Mouse (Mus musculus) layer of hippocampus, adult 8-10 months (tissue): ENCODE results near the gene Sumf2. TPM values are rescaled to one million over a fixed set of nuclear protein-coding genes. Genes with fewer than 3 reads are reported as not detected.
"Not testable (repeated sequence)": the region's sequence is repeated elsewhere in the genome, so short reads cannot be mapped to it uniquely, and the experiment has no call there.

Experiments
- DNase-seq, 2 experiments: peaks; one replicate each; pipeline ENCODE4 v3.0.0; 2022; ENCODE audit warnings: low spot score in 2 of 2
- total RNA-seq, 4 experiments: library from RNA; stranded (reverse); gene quantifications; 2 replicates each; pipeline ENCODE4 v1.2.4; 2022

Gene Sumf2
- 10 to 100 TPM; 20.2 to 26.5 (median 22.7) TPM for total RNA-seq

DNA sequence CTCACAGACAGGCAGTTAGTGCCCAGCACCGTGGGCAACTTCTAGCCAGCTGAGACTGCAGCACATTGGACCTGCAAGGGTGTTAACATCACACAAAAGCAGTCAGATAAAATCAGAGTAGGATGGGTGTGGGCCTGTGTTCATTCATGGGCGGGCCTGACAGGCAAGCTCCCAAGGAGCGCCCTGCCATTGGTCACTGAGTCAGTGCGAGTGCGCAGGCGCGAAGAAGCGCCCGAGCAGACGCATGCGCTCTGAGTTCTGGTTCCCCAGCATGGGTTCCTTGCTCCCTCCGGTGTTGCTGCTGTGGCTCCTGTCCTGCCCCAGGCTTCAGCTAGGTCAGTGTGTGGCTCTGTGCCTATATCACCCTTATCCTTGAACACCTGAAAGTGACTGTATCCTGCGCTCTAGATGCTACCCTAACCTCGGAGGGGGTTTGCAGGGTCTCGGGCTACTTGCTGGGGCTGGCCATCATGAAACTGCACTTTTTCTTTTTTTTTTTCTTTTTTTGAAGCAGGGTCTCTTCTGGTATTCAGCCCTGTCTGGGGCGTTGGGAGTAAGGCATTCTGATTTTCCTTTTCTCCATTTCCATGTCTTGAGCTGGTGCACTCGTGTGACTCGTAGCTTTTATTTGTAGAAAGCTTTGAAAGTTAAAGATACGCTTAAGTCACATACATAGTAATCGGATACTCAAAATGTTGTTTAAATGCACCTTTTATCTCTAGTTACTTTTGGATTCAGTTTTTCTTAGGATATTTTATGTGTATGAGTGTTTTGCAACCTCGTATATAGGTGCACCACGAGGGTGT lies at the start of gene Sumf2:
Gene Sumf2, plus strand, starts transcription at position 235 of the 806 bp plus-strand sequence.
- DNase-seq: peak; percentile 90 to 96

DNA sequence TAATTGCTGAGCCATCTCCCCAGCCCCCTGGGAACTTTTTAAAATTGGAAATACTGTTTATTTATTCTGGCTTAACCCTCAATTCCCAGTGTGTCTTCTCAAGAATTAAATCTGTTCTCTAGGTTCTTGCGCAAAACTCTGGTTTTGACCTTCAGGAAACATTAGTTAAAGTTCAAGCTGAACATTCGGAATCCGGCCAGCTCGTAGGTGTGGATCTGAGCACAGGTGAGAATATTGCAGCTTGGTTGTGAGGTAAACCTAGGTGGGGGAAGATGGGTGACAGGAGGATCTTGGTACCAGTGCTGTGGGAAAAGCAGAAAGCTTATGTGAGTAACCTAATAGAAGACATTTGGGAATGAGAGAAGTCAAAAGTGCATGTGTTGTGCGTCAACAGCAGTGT lies 1.9 kb upstream of the Sumf2 start:
- no peak for DNase-seq

DNA sequence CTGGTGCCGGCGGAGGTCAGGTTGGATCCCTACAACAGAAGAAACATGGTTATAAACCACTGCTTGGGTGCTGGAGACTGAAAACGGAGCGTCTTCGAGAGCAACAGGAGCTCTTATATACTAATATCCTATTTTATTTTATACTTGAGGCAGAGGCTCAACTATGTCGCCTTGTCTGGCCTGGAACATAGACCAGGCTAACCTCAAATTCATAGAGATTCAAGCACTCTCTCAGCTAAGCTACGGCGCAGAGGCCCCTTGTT lies 703 bp downstream of the Sumf2 start:
- no peak for DNase-seq

DNA sequence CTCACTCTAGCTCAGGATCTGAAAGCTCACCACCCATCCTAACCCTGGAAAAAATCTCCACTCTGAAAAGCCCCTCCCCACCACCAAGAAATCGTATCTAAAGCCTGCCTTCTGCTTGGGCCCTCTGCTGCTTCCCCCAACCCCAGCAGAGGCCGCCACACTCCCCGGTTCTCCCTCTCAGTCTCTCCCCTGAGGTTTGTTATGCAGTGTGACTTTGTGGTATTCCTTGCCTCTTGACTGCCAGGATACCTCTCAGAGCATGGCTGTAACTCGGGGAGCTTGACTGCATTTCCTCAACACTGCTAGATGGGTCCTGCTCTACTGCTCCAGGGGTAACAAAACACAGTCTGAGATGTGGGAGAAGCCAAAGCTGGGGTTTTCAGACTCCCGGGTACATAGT lies 8.4 kb downstream of the Sumf2 start:
- no peak for DNase-seq

- DNase-seq: no peak
Measured at GRCm38 (mm10) chr5:129856414-129856813, 9.6 kb downstream of the Sumf2 start.

GRCm38 (mm10) chr5:129862325-129862724 lies 15.5 kb downstream of the Sumf2 start:
- no peak for DNase-seq

DNA sequence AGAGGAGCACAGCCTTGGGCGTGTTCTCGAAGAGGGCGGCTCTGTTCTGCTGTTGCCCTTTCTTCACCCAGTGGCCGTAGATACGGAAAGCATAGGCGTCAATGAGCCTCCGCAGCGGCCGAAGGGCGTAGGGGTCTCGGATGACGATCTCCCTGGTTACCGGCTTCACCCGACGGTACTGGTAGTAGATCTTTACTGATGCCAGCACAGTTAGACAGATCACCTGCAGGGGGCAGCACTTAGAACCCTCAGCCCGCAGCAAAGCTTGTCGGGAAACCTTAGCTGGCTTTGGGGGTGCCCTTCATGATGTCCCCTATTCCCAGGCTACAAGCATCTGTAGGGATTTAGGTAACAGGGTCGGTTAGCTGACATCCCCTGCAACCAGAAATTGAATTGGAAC lies 17.7 kb downstream of the Sumf2 start:
- DNase-seq: peak; percentile 30 to 50

GRCm38 (mm10) chr5:129865841-129866240 lies 19.1 kb downstream of the Sumf2 start:
- no peak for DNase-seq

DNA sequence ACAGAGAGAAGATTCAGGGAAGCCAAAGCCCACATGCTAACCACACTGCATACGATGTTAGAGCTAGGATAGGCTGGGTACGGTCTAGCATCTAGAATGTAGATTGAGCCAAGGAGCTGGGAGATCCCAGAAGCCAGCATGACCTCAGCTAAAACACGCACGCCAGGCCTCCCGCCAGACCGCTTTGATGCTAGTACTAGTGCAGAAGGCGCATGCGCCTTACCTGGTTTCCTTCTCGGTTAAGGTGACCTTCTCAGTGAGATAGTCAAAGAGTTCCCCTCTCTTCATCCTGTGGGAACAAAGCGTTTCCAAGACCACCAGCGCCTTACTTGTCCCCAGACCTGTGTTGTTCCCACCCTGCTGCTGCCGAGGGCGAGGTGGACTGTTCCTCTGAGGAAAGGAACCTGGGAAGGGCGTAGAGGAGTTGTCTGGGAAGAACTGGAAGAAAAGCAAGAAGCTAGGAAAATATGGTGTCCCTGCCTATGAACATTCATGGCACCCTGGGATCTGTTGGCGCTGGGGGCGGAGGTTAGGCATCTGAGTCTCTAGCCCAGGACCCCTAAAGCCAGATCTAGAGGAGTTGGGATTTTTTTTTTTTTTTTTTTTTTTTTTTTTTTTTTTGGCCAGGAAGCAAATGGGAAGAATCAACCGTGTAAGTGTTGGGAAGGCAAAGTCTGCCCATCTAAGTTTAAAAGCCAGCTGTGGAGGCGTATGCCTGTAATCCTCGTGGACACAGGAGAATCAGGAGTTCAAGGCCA lies 22.6 kb downstream of the Sumf2 start:
- DNase-seq: no peak

GRCm38 (mm10) chr5:129871238-129871637 lies 24.5 kb downstream of the Sumf2 start:
- DNase-seq: no peak

DNA sequence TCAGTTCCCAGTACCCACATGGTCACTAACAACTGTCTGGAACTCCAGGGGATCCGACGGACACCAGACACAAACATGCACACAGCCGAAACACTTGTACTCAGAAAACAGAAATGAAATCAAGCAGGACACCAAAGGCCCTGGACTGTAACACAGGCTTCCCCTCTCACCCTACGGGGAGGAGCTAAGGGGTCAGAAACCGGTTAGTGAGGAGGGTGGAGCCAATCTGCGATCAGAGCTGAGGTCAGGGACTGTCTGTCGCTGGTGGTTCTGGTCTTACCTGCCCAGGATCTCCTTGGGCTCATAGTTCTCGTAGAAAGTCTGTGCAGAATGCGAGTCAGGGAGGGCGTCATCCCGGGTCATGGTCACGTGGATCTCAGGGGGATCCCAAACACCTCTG lies 27.2 kb downstream of the Sumf2 start:
- DNase-seq: no peak

- no peak for DNase-seq
Measured at GRCm38 (mm10) chr5:129875098-129875497, 28.3 kb downstream of the Sumf2 start.

GRCm38 (mm10) chr5:129877731-129878455 lies 31.1 kb downstream of the Sumf2 start:
- DNase-seq: peak; percentile 35 to 49

DNA sequence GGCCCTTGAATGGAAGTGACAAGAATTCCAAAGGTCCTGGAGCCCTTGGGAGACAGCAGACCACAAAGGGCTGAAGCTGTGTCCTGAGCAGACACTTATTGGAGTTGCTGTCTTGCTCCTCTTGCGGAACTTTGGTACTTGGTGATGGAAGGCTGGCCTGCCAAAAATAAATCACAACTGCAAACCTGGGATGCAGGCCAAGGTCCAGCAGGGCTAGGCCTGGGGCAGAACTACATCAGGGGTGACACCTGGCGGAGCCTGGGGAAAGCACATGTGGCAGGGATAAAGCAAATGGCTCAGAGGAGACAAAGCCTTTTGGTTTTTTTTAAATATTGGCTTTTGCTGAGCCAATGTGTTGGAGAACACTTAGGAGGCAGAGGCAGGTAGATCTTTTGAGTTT lies 32.2 kb downstream of the Sumf2 start:
- DNase-seq: peak in 1 of 2 experiments; percentile 59

- DNase-seq: no peak
Measured at GRCm38 (mm10) chr5:129879888-129880287, 33.1 kb downstream of the Sumf2 start.

DNA sequence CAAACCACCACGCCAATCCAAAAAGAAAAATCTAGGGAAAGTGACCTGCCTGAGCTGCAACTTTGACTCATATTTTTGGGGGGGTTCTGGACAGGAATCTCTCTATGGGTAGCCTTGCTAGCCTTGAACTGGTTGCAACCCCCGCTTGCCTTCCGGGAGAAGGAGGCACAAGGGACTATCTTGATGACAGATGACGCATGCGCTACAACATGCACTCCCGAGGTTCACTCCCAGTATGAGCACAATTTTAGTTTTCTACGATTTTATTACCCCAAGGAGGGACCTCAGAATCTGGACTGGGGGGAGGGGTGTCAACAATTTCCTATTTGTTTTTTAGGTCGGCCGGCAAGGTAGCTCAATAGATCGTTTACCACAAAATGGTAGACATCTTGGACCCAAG lies 39.5 kb downstream of the Sumf2 start:
- no peak for DNase-seq

GRCm38 (mm10) chr5:129886911-129887636 lies 40.3 kb downstream of the Sumf2 start, which contains the start of gene Chchd2:
Chchd2 (minus strand) TSS chr5:129887470.
- peak; percentile 96 to 97 for DNase-seq

DNA sequence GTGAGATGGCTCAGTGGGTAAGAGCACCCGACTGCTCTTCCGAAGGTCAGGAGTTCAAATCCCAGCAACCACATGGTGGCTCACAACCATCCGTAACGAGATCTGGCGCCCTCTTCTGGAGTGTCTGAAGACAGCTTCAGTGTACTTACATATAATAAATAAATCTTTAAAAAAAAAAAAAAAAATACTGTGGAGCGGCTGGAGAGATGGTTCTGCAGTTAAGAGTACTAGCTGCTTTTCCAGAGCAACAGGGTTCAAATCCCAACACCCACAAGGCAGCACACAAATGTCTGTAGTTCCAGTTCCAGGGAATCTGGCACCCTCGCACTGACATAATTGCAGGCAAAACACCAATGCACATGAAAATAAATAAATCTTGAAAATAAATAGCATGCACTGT lies 43.6 kb downstream of the Sumf2 start:
- not testable (repeated sequence) for DNase-seq

- peak; percentile 88 to 91 for DNase-seq
Measured at GRCm38 (mm10) chr5:129895198-129896088, 48.7 kb downstream of the Sumf2 start, which contains the start of gene Zbed5. Zbed5 (plus strand) TSS chr5:129895723.

DNA sequence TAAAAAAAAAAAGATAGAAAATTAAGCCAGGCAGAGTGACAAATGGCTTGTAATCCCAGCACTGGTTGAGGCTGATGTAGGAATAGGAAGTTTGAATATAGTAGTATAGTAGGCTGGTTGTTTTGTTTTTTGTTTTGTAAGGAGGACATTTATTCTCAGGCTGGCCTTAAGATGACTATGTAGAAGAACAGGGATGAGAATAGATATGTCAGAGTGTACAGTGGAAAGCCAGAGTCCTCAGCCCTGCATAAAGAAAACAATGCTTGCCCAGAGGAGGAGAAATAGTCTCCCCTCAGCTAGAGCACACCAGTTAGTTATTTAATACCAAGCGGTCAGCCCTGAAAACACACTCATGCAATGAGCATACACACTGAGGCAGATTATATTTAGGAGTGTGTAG lies 51.7 kb downstream of the Sumf2 start, which contains the start of gene Phkg1:
Gene Phkg1, minus strand, starts transcription at position 101 of the 400 bp plus-strand sequence.
- DNase-seq: no peak
